8 mouse cellular contexts compared by ENCODE assay signal in genomic region chr11:103132576-103133455, GRCm38 (mm10). TPM values are rescaled to one million over a fixed set of nuclear protein-coding genes. Genes with fewer than 3 reads are reported as not detected.
DNase-seq lines count a peak whose midpoint lies in the region; ATAC-seq lines count a peak whose summit lies in the region.

No protein-coding gene starts in this region.

- no peaks in the 10 kb centered on the region for H3K9me3 ChIP-seq in hindbrain, embryonic 16.5 days (ENCODE audit: control insufficient read depth, low read length)

- no peaks in the 10 kb centered on the region for H3K27me3 ChIP-seq in hindbrain, embryonic 16.5 days (replicated peaks; ENCODE audit: control insufficient read depth, insufficient read depth, low read length)

- H3K9ac ChIP-seq in hindbrain, embryonic 16.5 days (ENCODE audit: low read depth, low read length): peak overlapping the region; percentile 99

- peak overlapping the region; percentile 99 for H3K27ac ChIP-seq in hindbrain, embryonic 16.5 days (ENCODE audit: low read depth, low read length)
- H3K27ac ChIP-seq in macrophage: peak overlapping the region; percentile 91

- H3K4me2 ChIP-seq in hindbrain, embryonic 16.5 days (ENCODE audit: low read length): peak overlapping the region; percentile 89

- peak overlapping the region; percentile 89 for H3K4me3 ChIP-seq in hindbrain, embryonic 16.5 days (ENCODE audit: low read length)
- H3K4me3 ChIP-seq in macrophage (ENCODE audit: inconsistent target): peak overlapping the region; percentile 64

- H3K79me2 ChIP-seq in macrophage (ENCODE audit: inconsistent target): peaks cover 39% of the 10 kb centered on the region

- peak; percentile 95 for ATAC-seq in hindbrain, embryonic 16.5 days

- peak; percentile 100 for DNase-seq in WW6 (ENCODE audit: low read depth, low spot score)
- peak; percentile 100 for DNase-seq in cerebellum, postnatal 4 days (ENCODE audit: low spot score in 2 of 2)
- peak; percentile 100 for DNase-seq in gastrocnemius, adult 18-20 months (ENCODE audit: low spot score)
- DNase-seq in left cerebral cortex, adult 18-20 months (ENCODE audit: low spot score in 2 of 2): peak; percentile 100
- peak; percentile 100 for DNase-seq in right cerebral cortex, adult 18-20 months
- peak; percentile 100 for DNase-seq in urinary bladder, postnatal 10 days (ENCODE audit: low spot score)

- no peaks in the 10 kb centered on the region for H3K36me3 ChIP-seq in hindbrain, embryonic 16.5 days (ENCODE audit: control insufficient read depth, insufficient read depth, low read length)
- no peaks in the 10 kb centered on the region for H3K36me3 ChIP-seq in macrophage (ENCODE audit: inconsistent target)

- under 1% methylated on average over 56 of the region's 58 CpGs for WGBS in hindbrain, embryonic 16.5 days
- WGBS in macrophage (ENCODE audit: missing documents): 1% methylated on average over 46 of the region's 58 CpGs

- peaks cover 21% of the 10 kb centered on the region for H3K4me1 ChIP-seq in hindbrain, embryonic 16.5 days (ENCODE audit: control insufficient read depth, insufficient read depth, low read depth, low read length)

RNA-seq across cellular contexts. Expression of gene Hexim2, which starts 0.6 kb away (rescaled TPM):
- total RNA-seq in gastrocnemius, adult 18-20 months (2021): 1 to 10 TPM; 3.3 to 4.4 TPM
- 27.7 and 30.2 TPM in 2 replicates for polyA plus RNA-seq in hindbrain, embryonic 16.5 days (2015; fragmentation: Nextera tagmentation; extraction: Ambion mirVana)
- 10 to 100 TPM; 16.1 to 16.2 TPM for total RNA-seq in left cerebral cortex, adult 18-20 months (2021)
- total RNA-seq in macrophage (2018; cell fraction: chromatin; rRNA removed): 10 to 100 TPM in 1 of 26 experiments, 1 to 10 TPM in 25; 2.1 to 11.1 (median 5.4) TPM
- 1 to 10 TPM in 24 of 26 experiments, under 1 TPM in 2; 0.91 to 4.9 (median 2.6) TPM for total RNA-seq in macrophage (2018; cell fraction: cytosol; rRNA removed)
- total RNA-seq in macrophage (2018; cell fraction: nucleus; rRNA removed): 10 to 100 TPM in 5 of 26 experiments, 1 to 10 TPM in 21; 1.2 to 16.7 (median 6.2) TPM
- polyA plus RNA-seq in macrophage (2018): 0.98 to 2.8 TPM (median 2.6 TPM) in 3 replicates

RNA-seq across cellular contexts. Expression of gene Hexim1, which starts 16.8 kb away (rescaled TPM):
- total RNA-seq in gastrocnemius, adult 18-20 months (2021): 10 to 100 TPM; 23.3 to 23.6 TPM
- polyA plus RNA-seq in hindbrain, embryonic 16.5 days (2015; fragmentation: Nextera tagmentation; extraction: Ambion mirVana): 4.1 and 4.7 TPM in 2 replicates
- total RNA-seq in left cerebral cortex, adult 18-20 months (2021): 10 to 100 TPM; 42.6 to 52.8 TPM
- 10 to 100 TPM in 22 of 26 experiments, 1 to 10 TPM in 4; 5.4 to 44.3 (median 19.7) TPM for total RNA-seq in macrophage (2018; cell fraction: chromatin; rRNA removed)
- 10 to 100 TPM; 18.2 to 47.9 (median 36.2) TPM for total RNA-seq in macrophage (2018; cell fraction: cytosol; rRNA removed)
- total RNA-seq in macrophage (2018; cell fraction: nucleus; rRNA removed): 10 to 100 TPM; 13.7 to 81.3 (median 44.7) TPM
- 18.5 to 31.2 TPM (median 23.4 TPM) in 3 replicates for polyA plus RNA-seq in macrophage (2018)

RNA-seq across cellular contexts. Expression of gene Acbd4, which starts 31.3 kb away (rescaled TPM):
- 10 to 100 TPM; 36.1 to 38.9 TPM for total RNA-seq in gastrocnemius, adult 18-20 months (2021)
- 14.2 and 16.4 TPM in 2 replicates for polyA plus RNA-seq in hindbrain, embryonic 16.5 days (2015; fragmentation: Nextera tagmentation; extraction: Ambion mirVana)
- total RNA-seq in left cerebral cortex, adult 18-20 months (2021): 10 to 100 TPM; 85.2 to 90.4 TPM
- 10 to 100 TPM in 19 of 26 experiments, 1 to 10 TPM in 7; 5.0 to 35.6 (median 19.3) TPM for total RNA-seq in macrophage (2018; cell fraction: chromatin; rRNA removed)
- total RNA-seq in macrophage (2018; cell fraction: cytosol; rRNA removed): 10 to 100 TPM in 21 of 26 experiments, 1 to 10 TPM in 5; 6.8 to 26.2 (median 14.3) TPM
- total RNA-seq in macrophage (2018; cell fraction: nucleus; rRNA removed): 10 to 100 TPM in 15 of 26 experiments, 1 to 10 TPM in 11; 4.3 to 28.6 (median 11.3) TPM
- polyA plus RNA-seq in macrophage (2018): 8.8 to 14.0 TPM (median 10.0 TPM) in 3 replicates

RNA-seq across cellular contexts. Expression of gene Plcd3, which starts 31.4 kb away (rescaled TPM):
- total RNA-seq in gastrocnemius, adult 18-20 months (2021): 1 to 10 TPM; 6.9 to 9.4 TPM
- 4.7 and 4.9 TPM in 2 replicates for polyA plus RNA-seq in hindbrain, embryonic 16.5 days (2015; fragmentation: Nextera tagmentation; extraction: Ambion mirVana)
- total RNA-seq in left cerebral cortex, adult 18-20 months (2021): 10 to 100 TPM; 20.4 to 21.7 TPM
- 1 to 10 TPM in 2 of 26 experiments, under 1 TPM in 12, not detected in 12; 0.24 to 2.5 (median 0.41) TPM for total RNA-seq in macrophage (2018; cell fraction: chromatin; rRNA removed)
- total RNA-seq in macrophage (2018; cell fraction: cytosol; rRNA removed): under 1 TPM in 15 of 26 experiments, not detected in 11; 0.04 to 0.25 (median 0.09) TPM
- total RNA-seq in macrophage (2018; cell fraction: nucleus; rRNA removed): 1 to 10 TPM in 1 of 26 experiments, under 1 TPM in 6, not detected in 19; 0.12 to 1.1 (median 0.25) TPM
- 0.07 to 0.21 TPM in 2 of 3 replicates, not detected in the other for polyA plus RNA-seq in macrophage (2018)

RNA-seq across cellular contexts. Expression of gene Fmnl1, which starts 38.1 kb away (rescaled TPM):
- 1 to 10 TPM; 5.1 to 8.1 TPM for total RNA-seq in gastrocnemius, adult 18-20 months (2021)
- 7.6 and 8.6 TPM in 2 replicates for polyA plus RNA-seq in hindbrain, embryonic 16.5 days (2015; fragmentation: Nextera tagmentation; extraction: Ambion mirVana)
- total RNA-seq in left cerebral cortex, adult 18-20 months (2021): 100 to 1,000 TPM; 169 to 206 TPM
- 100 to 1,000 TPM in 1 of 26 experiments, 10 to 100 TPM in 24, 1 to 10 TPM in 1; 9.8 to 105 (median 44.4) TPM for total RNA-seq in macrophage (2018; cell fraction: chromatin; rRNA removed)
- 10 to 100 TPM; 21.5 to 40.9 (median 34.6) TPM for total RNA-seq in macrophage (2018; cell fraction: cytosol; rRNA removed)
- 10 to 100 TPM; 15.9 to 81.3 (median 30.8) TPM for total RNA-seq in macrophage (2018; cell fraction: nucleus; rRNA removed)
- polyA plus RNA-seq in macrophage (2018): 29.0 to 47.4 TPM (median 29.5 TPM) in 3 replicates

Comparison
In these comparisons a context has a peak if more than half of its experiments do, and no peak if none do; other contexts are left out.
1. Peak in every context shown above with its lines: DNase-seq, ATAC-seq, H3K4me3 ChIP-seq and H3K27ac ChIP-seq.